Mouse (Mus musculus): ENCODE measurements around the gene Lsm2. TPM values are rescaled to one million over a fixed set of nuclear protein-coding genes. Genes with fewer than 3 reads are reported as not detected.
A peak's percentile ranks its signal among the peaks of the same experiment; 100 is the strongest.

Gene Lsm2
- polyA plus RNA-seq, 1 experiment from 2014 or later = 189 TPM

- Histone ChIP-seq H3K4me3 (ENCODE audit: low read length) (no peak overlapping the region), H3K4me1 (replicated peaks; ENCODE audit: control insufficient read depth, insufficient read depth, low read length) (peaks cover 2% of the 10 kb centered on the region; the same call in 1 of the 2 replicates), H3K9ac (ENCODE audit: low read length) (0 out of 2 replicates have a peak overlapping the region, but pooled peaks have one; percentile 14), H3K27me3 (ENCODE audit: control insufficient read depth, insufficient read depth, low read depth, low read length) (no peaks in the 10 kb centered on the region), H3K27ac (ENCODE audit: low read length) (peak overlapping the region; percentile 78), H3K9me3 (ENCODE audit: control insufficient read depth, low read length) (no peaks in the 10 kb centered on the region), H3K4me2 (ENCODE audit: low read depth, low read length) (no peak overlapping the region), H3K36me3 (ENCODE audit: control insufficient read depth, insufficient read depth, low read length) (no peaks in the 10 kb centered on the region)
- peak; percentile 37 for ATAC-seq (ENCODE audit: low read depth)
- 36% methylated on average over 6 of the region's 6 CpGs for WGBS
Observed at GRCm38 (mm10) chr17:35021842-35022477, 40.3 kb downstream of the Lsm2 start.

GRCm38 (mm10) chr17:35022541-35023060 lies 40.9 kb downstream of the Lsm2 start:
- Histone ChIP-seq H3K36me3 (ENCODE audit: control insufficient read depth, insufficient read depth, low read length) (no peaks in the 10 kb centered on the region), H3K27me3 (ENCODE audit: control insufficient read depth, insufficient read depth, low read depth, low read length) (no peaks in the 10 kb centered on the region), H3K4me1 (replicated peaks; ENCODE audit: control insufficient read depth, insufficient read depth, low read length) (peaks cover 6% of the 10 kb centered on the region), H3K27ac (ENCODE audit: low read length) (peak overlapping the region; percentile 78), H3K9me3 (ENCODE audit: control insufficient read depth, low read length) (no peaks in the 10 kb centered on the region), H3K4me3 (ENCODE audit: low read length) (no peak overlapping the region), H3K4me2 (ENCODE audit: low read depth, low read length) (no peak overlapping the region), H3K9ac (ENCODE audit: low read length) (no peak overlapping the region)
- 86% methylated on average over 8 of the region's 8 CpGs for WGBS
- no peak for ATAC-seq (ENCODE audit: low read depth)

GRCm38 (mm10) chr17:35023221-35023620 lies 41.6 kb downstream of the Lsm2 start:
- ATAC-seq (ENCODE audit: low read depth) = no peak

GRCm38 (mm10) chr17:35023756-35024155 lies 42.1 kb downstream of the Lsm2 start:
- Histone ChIP-seq H3K9me3 (ENCODE audit: control insufficient read depth, low read length) (no peaks in the 10 kb centered on the region), H3K27me3 (ENCODE audit: control insufficient read depth, insufficient read depth, low read depth, low read length) (no peaks in the 10 kb centered on the region), H3K4me3 (ENCODE audit: low read length) (no peak overlapping the region), H3K9ac (ENCODE audit: low read length) (no peak overlapping the region; the same call in 1 of the 2 replicates), H3K27ac (ENCODE audit: low read length) (no peak overlapping the region), H3K4me1 (replicated peaks; ENCODE audit: control insufficient read depth, insufficient read depth, low read length) (peaks cover 6% of the 10 kb centered on the region), H3K36me3 (ENCODE audit: control insufficient read depth, insufficient read depth, low read length) (no peaks in the 10 kb centered on the region), H3K4me2 (ENCODE audit: low read depth, low read length) (no peak overlapping the region)
- no peak for ATAC-seq (ENCODE audit: low read depth)
- WGBS = 71% methylated on average over 4 of the region's 4 CpGs

More at GRCm38 (mm10) chr17:35023221-35023620, 41.6 kb downstream of the Lsm2 start:
- Histone ChIP-seq H3K9ac (ENCODE audit: low read length) (no peak overlapping the region), H3K9me3 (ENCODE audit: control insufficient read depth, low read length) (no peaks in the 10 kb centered on the region), H3K36me3 (ENCODE audit: control insufficient read depth, insufficient read depth, low read length) (no peaks in the 10 kb centered on the region), H3K4me1 (replicated peaks; ENCODE audit: control insufficient read depth, insufficient read depth, low read length) (peaks cover 6% of the 10 kb centered on the region), H3K4me3 (ENCODE audit: low read length) (no peak overlapping the region), H3K27ac (ENCODE audit: low read length) (no peak overlapping the region), H3K4me2 (ENCODE audit: low read depth, low read length) (no peak overlapping the region), H3K27me3 (ENCODE audit: control insufficient read depth, insufficient read depth, low read depth, low read length) (no peaks in the 10 kb centered on the region)
- 81% methylated on average over 5 of the region's 5 CpGs for WGBS

- WGBS = 55% methylated on average over 13 of the region's 13 CpGs
- peaks cover 6% of the 10 kb centered on the region for H3K4me1 ChIP-seq (replicated peaks; ENCODE audit: control insufficient read depth, insufficient read depth, low read length)
- H3K36me3 ChIP-seq (ENCODE audit: control insufficient read depth, insufficient read depth, low read length) = no peaks in the 10 kb centered on the region
- H3K9me3 ChIP-seq (ENCODE audit: control insufficient read depth, low read length) = no peaks in the 10 kb centered on the region
- no peak for ATAC-seq (ENCODE audit: low read depth)
- H3K27me3 ChIP-seq (ENCODE audit: control insufficient read depth, insufficient read depth, low read depth, low read length) = no peaks in the 10 kb centered on the region
- no peak overlapping the region for H3K27ac ChIP-seq (ENCODE audit: low read length)
- H3K4me3 ChIP-seq (ENCODE audit: low read length) = no peak overlapping the region
- no peak overlapping the region for H3K4me2 ChIP-seq (ENCODE audit: low read depth, low read length)
- peak overlapping the region; percentile 24; the same call in 1 of the 2 replicates for H3K9ac ChIP-seq (ENCODE audit: low read length)
Observed at GRCm38 (mm10) chr17:35024261-35024660, 42.6 kb downstream of the Lsm2 start.

- no peak for ATAC-seq (ENCODE audit: low read depth)
- Histone ChIP-seq H3K27ac (ENCODE audit: low read length) (no peak overlapping the region), H3K27me3 (ENCODE audit: control insufficient read depth, insufficient read depth, low read depth, low read length) (no peaks in the 10 kb centered on the region), H3K9me3 (ENCODE audit: control insufficient read depth, low read length) (no peaks in the 10 kb centered on the region), H3K36me3 (ENCODE audit: control insufficient read depth, insufficient read depth, low read length) (no peaks in the 10 kb centered on the region), H3K4me2 (ENCODE audit: low read depth, low read length) (no peak overlapping the region), H3K9ac (ENCODE audit: low read length) (no peak overlapping the region), H3K4me1 (replicated peaks; ENCODE audit: control insufficient read depth, insufficient read depth, low read length) (peaks cover 6% of the 10 kb centered on the region), H3K4me3 (ENCODE audit: low read length) (no peak overlapping the region)
- 42% methylated on average over 8 of the region's 10 CpGs for WGBS
Observed at GRCm38 (mm10) chr17:35024691-35025488, 43.2 kb downstream of the Lsm2 start.

- no peaks in the 10 kb centered on the region for H3K9me3 ChIP-seq (ENCODE audit: control insufficient read depth, low read length)
- H3K4me3 ChIP-seq (ENCODE audit: low read length) = no peak overlapping the region
- H3K27me3 ChIP-seq (ENCODE audit: control insufficient read depth, insufficient read depth, low read depth, low read length) = no peaks in the 10 kb centered on the region
- H3K4me2 ChIP-seq (ENCODE audit: low read depth, low read length) = no peak overlapping the region
- no peak overlapping the region for H3K9ac ChIP-seq (ENCODE audit: low read length)
- ATAC-seq (ENCODE audit: low read depth) = no peak
- no peaks in the 10 kb centered on the region for H3K36me3 ChIP-seq (ENCODE audit: control insufficient read depth, insufficient read depth, low read length)
- H3K4me1 ChIP-seq (replicated peaks; ENCODE audit: control insufficient read depth, insufficient read depth, low read length) = peaks cover 6% of the 10 kb centered on the region
- WGBS = 74% methylated on average over 5 of the region's 5 CpGs
- no peak overlapping the region for H3K27ac ChIP-seq (ENCODE audit: low read length)
Observed at GRCm38 (mm10) chr17:35026206-35026605, 44.5 kb downstream of the Lsm2 start.

- Histone ChIP-seq H3K4me3 (ENCODE audit: low read length) (no peak within 1 kb of the TSS), H3K9me3 (ENCODE audit: control insufficient read depth, low read length) (no peaks in the 10 kb centered on the region), H3K4me2 (ENCODE audit: low read depth, low read length) (peak within 1 kb of the TSS; percentile 18; the same call in 1 of the 2 replicates), H3K4me1 (replicated peaks; ENCODE audit: control insufficient read depth, insufficient read depth, low read length) (peaks cover 6% of the 10 kb centered on the region), H3K27me3 (ENCODE audit: control insufficient read depth, insufficient read depth, low read depth, low read length) (no peaks in the 10 kb centered on the region), H3K36me3 (ENCODE audit: control insufficient read depth, insufficient read depth, low read length) (no peaks in the 10 kb centered on the region), H3K27ac (ENCODE audit: low read length) (peak within 1 kb of the TSS; percentile 26), H3K9ac (ENCODE audit: low read length) (peak within 1 kb of the TSS; percentile 47)
- ATAC-seq (ENCODE audit: low read depth) = peak; percentile 57
- 37% methylated on average over 13 of the region's 13 CpGs for WGBS
Observed at GRCm38 (mm10) chr17:35027277-35028068, 45.8 kb downstream of the Lsm2 start, which contains the start of gene Sapcd1. TSS of gene Sapcd1 (minus strand) at chr17:35028016.

All from lung, embryonic 16.5 days (tissue).